Mouse (Mus musculus) forebrain, embryonic 16.5 days (tissue): Measurements from ENCODE around the gene Zfp1. TPM values are rescaled to one million over a fixed set of nuclear protein-coding genes. Genes with fewer than 3 reads are reported as not detected.
"Not testable (repeated sequence)": the region's sequence is repeated elsewhere in the genome, so short reads cannot be mapped to it uniquely, and the experiment has no call there.

Experiments used
- ATAC-seq: fragments of 200-750 bp; cut with Nextera tagmentation; 2 replicates; pipeline ENCODE4 v1.8.0; 2017; ENCODE audit warnings: mild to moderate bottlenecking, moderate library complexity
- H3K27ac ChIP-seq: fragments of 300-500 bp; sonication (generic); 2 replicates; pipeline ENCODE4 v1.5.1; 2014; ENCODE audit warnings: low read length, control low read depth
- H3K27me3 ChIP-seq: fragments of 300-500 bp; sonication (generic); replicated peaks from 2 replicates; pipeline ENCODE4 v1.6.1; 2014; ENCODE audit warnings: low read length; ENCODE audit not compliant: control insufficient read depth, insufficient read depth
- H3K36me3 ChIP-seq: fragments of 300-500 bp; sonication (generic); 2 replicates; pipeline ENCODE4 v1.6.1; 2014; ENCODE audit not compliant: control insufficient read depth, insufficient read depth
- H3K4me1 ChIP-seq: fragments of 300-500 bp; sonication (generic); replicated peaks from 2 replicates; pipeline ENCODE4 v1.6.1; 2014; ENCODE audit warnings: low read length; ENCODE audit not compliant: control insufficient read depth, insufficient read depth
- H3K4me2 ChIP-seq: fragments of 300-500 bp; sonication (generic); 2 replicates; pipeline ENCODE4 v1.6.1; 2014; ENCODE audit warnings: mild to moderate bottlenecking, low read length, control low read depth
- H3K4me3 ChIP-seq: fragments of 300-500 bp; sonication (generic); replicated peaks from 2 replicates; pipeline ENCODE4 v1.5.1; 2014; ENCODE audit warnings: mild to moderate bottlenecking, low read length, control low read depth
- H3K9ac ChIP-seq: fragments of 300-500 bp; sonication (generic); replicated peaks from 2 replicates; pipeline ENCODE4 v1.6.1; 2014; ENCODE audit warnings: low read depth, low read length, control low read depth
- H3K9me3 ChIP-seq: fragments of 300-500 bp; sonication (generic); 2 replicates; pipeline ENCODE4 v1.6.1; 2016; ENCODE audit warnings: low read length; ENCODE audit not compliant: control insufficient read depth
- WGBS: fragments of 180-500 bp; shearing (Covaris S2); extraction: QIAGEN DNeasy Blood & Tissue Kit; methylation state at CpG from one replicate; pipeline ENCODE4 v1.1.7; 2014; 5-methylcytosine and 5-hydroxymethylcytosine counted together
- polyA plus RNA-seq: library from polyadenylated mRNA; unstranded; fragments of >200 nt; fragmentation: Nextera tagmentation; extraction: Ambion mirVana; gene quantifications from 2 replicates; pipeline ENCODE4 v1.2.1, GENCODE M21; 2015

Zfp1 gene
- polyA plus RNA-seq, 1 experiment from 2014 or later: 32.5 TPM

DNA sequence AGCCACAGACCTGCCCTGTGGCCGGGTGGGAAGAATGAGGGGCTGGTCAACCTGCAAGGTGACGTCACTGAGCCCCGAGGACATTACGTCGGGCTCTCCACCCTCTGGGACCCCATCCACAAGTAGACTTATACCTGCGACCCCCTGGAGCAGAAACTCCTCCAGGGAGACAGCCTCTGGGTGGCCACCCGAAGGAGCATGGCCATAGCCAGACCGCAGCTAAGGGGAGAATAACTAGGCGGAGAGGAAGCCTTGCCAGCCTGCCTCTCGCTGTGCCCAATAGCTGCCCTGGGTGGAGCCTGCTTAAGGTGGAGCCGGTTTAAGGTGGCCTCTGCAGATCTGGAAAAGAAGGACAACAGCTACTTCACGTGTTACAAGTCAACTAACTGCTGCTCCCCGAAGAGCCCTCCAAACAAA is 13.1 kb upstream of the Zfp1 start, which contains the start of gene Ldhd:
Ldhd (minus strand) TSS at position 270 of the 417 bp plus-strand sequence.
- WGBS: 24% methylated on average over 13 of the region's 13 CpGs
- Histone ChIP-seq H3K4me2 (peak within 1 kb of the TSS; percentile 42), H3K4me3 (peak within 1 kb of the TSS; percentile 28), H3K9ac (peak within 1 kb of the TSS; percentile 18; the same call in 1 of the 2 replicates), H3K9me3 (no peaks in the 10 kb centered on the region), H3K27ac (no peak within 1 kb of the TSS), H3K36me3 (no peaks in the 10 kb centered on the region), H3K27me3 (no peaks in the 10 kb centered on the region), H3K4me1 (peaks cover 4% of the 10 kb centered on the region)
- ATAC-seq: no peak

DNA sequence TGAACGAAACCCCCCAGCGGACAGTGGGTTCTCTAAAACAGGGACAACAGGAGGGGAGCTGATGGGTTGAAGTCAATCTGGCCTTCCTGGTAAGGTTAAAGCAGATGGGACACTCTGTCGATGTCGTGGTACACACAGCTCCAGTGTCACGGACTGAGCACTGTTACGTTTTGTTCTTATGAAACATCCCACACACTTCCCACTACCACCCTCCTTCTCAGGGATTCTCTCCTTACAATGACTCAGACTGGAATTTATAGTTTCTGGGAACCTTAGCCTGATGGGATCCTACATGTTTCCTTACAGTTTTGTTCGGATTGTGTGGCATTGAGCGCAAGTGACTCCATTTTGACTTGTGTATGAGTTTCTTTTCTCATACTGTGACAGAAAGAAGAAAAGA is 11.6 kb upstream of the Zfp1 start:
- H3K9ac ChIP-seq: no peak overlapping the region
- no peak for ATAC-seq
- 91% methylated on average over 8 of the region's 8 CpGs for WGBS
- no peak overlapping the region for H3K27ac ChIP-seq
- H3K36me3 ChIP-seq: no peaks in the 10 kb centered on the region
- no peaks in the 10 kb centered on the region for H3K9me3 ChIP-seq
- H3K4me2 ChIP-seq: no peak overlapping the region
- H3K4me3 ChIP-seq: no peak overlapping the region
- H3K4me1 ChIP-seq: peaks cover 4% of the 10 kb centered on the region
- no peaks in the 10 kb centered on the region for H3K27me3 ChIP-seq

DNA sequence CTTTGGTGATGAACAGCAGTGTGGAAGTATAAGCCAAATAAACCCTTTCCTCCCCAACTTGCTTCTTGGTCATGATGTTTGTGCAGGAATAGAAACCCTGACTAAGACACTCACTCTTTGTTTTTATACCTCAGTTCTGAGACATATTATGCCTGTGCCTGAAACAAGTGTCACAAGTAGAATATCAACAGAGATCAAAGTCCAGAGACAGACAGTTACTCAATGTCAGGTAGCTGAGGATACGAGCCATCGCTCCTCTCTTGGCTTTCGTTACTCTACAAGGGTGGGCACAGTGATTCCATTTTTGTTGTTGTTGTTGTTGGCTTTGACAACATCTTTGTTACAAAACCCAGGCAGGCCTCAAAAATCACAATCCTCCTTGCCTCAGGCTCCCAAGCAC is 10.2 kb upstream of the Zfp1 start:
- no peaks in the 10 kb centered on the region for H3K9me3 ChIP-seq

DNA sequence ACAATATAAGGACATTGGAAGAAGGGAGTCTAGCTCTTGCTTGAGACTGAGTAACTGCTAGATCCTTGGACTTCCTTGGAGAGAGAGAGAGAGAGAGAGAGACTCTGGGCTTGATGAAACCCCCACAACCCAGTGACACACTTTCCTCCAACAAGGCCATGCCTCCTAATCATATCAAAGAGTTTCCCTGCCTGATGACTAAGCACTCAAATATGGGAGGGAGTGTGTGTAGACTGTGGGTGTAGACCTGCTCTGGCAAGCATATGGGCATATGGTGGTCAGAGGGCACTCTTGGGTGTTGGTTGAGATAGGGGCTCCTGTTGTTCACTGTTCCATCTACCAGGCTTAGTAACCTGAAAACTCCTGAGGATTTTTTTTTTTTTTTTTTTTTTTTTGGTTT is 5.1 kb upstream of the Zfp1 start:
- Histone ChIP-seq H3K36me3 (no peaks in the 10 kb centered on the region), H3K4me2 (no peak overlapping the region), H3K27ac (no peak overlapping the region), H3K27me3 (no peaks in the 10 kb centered on the region), H3K9ac (no peak overlapping the region), H3K4me1 (peaks cover 4% of the 10 kb centered on the region), H3K4me3 (no peak overlapping the region), H3K9me3 (no peaks in the 10 kb centered on the region)
- no peak for ATAC-seq

More for the DNA sequence above, 10.2 kb upstream of the Zfp1 start:
- Histone ChIP-seq H3K4me1 (peaks cover 4% of the 10 kb centered on the region), H3K27me3 (no peaks in the 10 kb centered on the region), H3K27ac (no peak overlapping the region), H3K4me2 (no peak overlapping the region), H3K9ac (no peak overlapping the region), H3K36me3 (no peaks in the 10 kb centered on the region), H3K4me3 (no peak overlapping the region)
- WGBS: 97% methylated on average over 3 of the region's 3 CpGs
- ATAC-seq: no peak

DNA sequence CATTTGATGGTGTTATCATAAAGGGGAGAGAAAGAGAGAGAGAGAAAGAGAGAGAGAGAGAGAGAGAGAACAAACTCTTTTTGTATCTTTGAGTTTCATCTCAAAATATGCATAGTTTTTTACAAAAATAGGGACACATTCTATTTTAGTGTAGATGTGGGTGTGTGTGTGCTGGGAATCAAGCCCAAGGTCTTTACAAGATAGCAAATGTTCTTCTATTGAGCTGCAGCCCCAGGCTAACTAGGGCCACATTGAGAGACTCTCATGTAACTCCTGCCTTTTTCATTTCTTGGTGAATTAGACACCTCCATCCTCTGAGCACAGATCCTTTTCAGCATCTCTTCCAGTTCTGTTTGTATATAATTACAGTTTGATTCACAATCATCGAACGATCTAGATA is 2.1 kb upstream of the Zfp1 start:
- Histone ChIP-seq H3K4me2 (no peak overlapping the region), H3K4me3 (no peak overlapping the region), H3K27me3 (no peaks in the 10 kb centered on the region), H3K9ac (no peak overlapping the region), H3K9me3 (no peaks in the 10 kb centered on the region), H3K4me1 (peaks cover 9% of the 10 kb centered on the region), H3K36me3 (no peaks in the 10 kb centered on the region), H3K27ac (no peak overlapping the region)
- no peak for ATAC-seq
- WGBS: 96% methylated on average over 2 of the region's 2 CpGs

DNA sequence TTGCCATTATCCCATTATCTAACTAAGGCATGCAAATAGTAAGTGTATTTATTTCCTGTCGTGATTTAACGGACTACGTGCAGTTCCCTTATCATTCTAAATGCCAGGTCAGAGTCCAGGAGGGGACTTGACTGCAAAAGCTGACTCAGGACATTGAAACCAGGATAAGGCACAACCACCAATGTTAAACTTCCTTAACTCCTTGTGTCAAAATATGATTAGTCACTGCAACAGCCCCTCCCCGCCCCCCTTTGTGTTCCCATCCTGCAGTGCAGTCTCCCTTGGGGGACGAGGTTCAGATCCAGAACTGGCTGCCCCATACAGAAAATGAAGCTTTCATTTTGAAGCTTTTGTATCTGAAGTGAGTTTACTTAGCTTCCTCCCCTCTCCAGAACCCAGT is 705 bp upstream of the Zfp1 start:
- H3K4me1 ChIP-seq: peaks cover 9% of the 10 kb centered on the region
- H3K4me3 ChIP-seq: peak overlapping the region; percentile 60; the same call in 1 of the 2 replicates
- H3K27me3 ChIP-seq: no peaks in the 10 kb centered on the region
- H3K36me3 ChIP-seq: no peaks in the 10 kb centered on the region
- H3K4me2 ChIP-seq: peak overlapping the region; percentile 62
- peak overlapping the region; percentile 69; the same call in 1 of the 2 replicates for H3K9ac ChIP-seq
- WGBS: 65% methylated on average over 5 of the region's 5 CpGs
- no peaks in the 10 kb centered on the region for H3K9me3 ChIP-seq
- no peak overlapping the region for H3K27ac ChIP-seq
- ATAC-seq: no peak

DNA sequence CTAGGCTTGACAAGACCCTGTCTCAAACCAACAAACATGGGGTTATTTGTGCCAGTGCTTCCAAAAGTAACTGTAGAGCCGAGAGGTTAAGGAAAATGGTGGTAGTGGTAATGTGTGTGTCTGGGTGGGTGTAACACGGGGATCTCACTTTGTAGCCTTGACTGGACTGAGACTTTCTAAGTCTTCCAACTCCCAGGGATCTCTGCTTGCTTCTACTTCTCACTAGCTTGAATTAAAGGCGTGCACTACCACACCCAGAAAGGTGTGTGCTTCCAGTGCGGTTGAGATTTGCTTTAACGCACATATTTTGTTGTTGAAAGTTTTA is 300 bp upstream of the Zfp1 start:
- no peaks in the 10 kb centered on the region for H3K36me3 ChIP-seq
- ATAC-seq: peak; percentile 24
- 12% methylated on average over 5 of the region's 5 CpGs for WGBS
- H3K9ac ChIP-seq: peak overlapping the region; percentile 69
- 0 out of 2 replicates have a peak overlapping the region, but pooled peaks have one; percentile 13 for H3K27ac ChIP-seq
- H3K9me3 ChIP-seq: no peaks in the 10 kb centered on the region
- H3K4me1 ChIP-seq: peaks cover 9% of the 10 kb centered on the region
- H3K4me3 ChIP-seq: peak overlapping the region; percentile 60
- H3K4me2 ChIP-seq: peak overlapping the region; percentile 62
- H3K27me3 ChIP-seq: no peaks in the 10 kb centered on the region

DNA sequence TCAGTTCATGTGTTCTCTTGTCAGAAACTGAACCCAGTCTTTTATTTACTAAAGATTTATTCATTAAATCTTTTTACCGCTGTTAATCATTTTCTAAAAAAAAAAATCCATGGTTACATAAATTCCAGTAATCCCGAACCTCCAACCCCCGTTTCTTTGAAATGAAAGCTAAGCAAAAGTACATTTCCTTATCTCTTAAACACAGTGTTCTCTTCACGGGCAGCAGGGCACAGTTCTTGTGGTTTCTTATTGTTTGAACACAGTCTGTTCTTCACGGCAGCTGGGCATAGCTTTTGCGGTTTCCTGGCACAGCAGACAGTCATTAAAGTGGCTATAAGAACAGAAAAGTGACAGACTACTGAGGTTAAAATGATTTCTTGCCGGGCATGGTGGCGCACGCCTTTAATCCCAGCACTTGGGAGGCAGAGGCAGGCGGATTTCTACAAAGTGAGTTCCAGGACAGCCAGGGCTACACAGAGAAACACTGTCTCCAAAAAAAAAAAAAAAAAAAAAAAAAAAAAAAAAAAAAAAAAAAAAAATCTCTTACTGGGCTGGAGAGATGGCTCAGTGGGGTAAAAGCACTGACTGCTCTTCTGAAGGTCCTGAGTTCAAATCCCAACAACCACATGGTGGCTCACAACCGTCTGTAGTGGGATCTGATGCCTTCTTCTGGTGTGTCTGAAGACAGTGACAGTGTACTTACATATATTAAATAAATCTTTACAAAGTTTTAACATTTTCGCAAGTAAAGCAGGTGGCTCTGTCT is 1.3 kb downstream of the Zfp1 start:
- Histone ChIP-seq H3K4me3 (peak overlapping the region; percentile 60), H3K4me2 (peak overlapping the region; percentile 62), H3K9ac (peak overlapping the region; percentile 69), H3K27ac (peak overlapping the region; percentile 90)
- WGBS: 53% methylated on average over 12 of the region's 12 CpGs
- not testable (repeated sequence) for H3K4me1 ChIP-seq, ATAC-seq, H3K36me3 ChIP-seq, H3K27me3 ChIP-seq, H3K9me3 ChIP-seq

DNA sequence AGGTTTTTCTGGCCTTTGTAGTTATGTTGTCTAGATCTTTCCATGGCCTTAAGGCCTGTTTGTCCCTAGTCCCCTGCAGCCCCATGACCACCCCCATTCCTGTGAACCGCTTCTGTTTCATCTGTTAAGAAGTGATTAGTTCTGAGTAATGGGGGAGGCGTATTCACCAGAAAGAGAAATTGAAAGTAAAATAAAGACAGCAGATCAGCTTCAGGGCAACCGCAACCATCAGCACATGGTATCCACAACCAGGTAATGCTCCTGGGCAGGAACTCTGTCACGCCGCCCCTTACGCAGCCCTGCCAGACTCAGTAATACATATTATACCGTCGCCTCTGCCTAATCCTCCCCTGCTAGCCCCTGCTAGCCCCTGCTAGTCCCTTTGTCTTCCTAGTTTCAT is 2.5 kb downstream of the Zfp1 start:
- ATAC-seq: no peak
- no peak overlapping the region for H3K9ac ChIP-seq
- 98% methylated on average over 8 of the region's 8 CpGs for WGBS
- H3K4me1 ChIP-seq: peaks cover 9% of the 10 kb centered on the region
- no peaks in the 10 kb centered on the region for H3K27me3 ChIP-seq
- H3K9me3 ChIP-seq: no peaks in the 10 kb centered on the region
- no peak overlapping the region for H3K4me2 ChIP-seq
- no peak overlapping the region for H3K27ac ChIP-seq
- no peak overlapping the region for H3K4me3 ChIP-seq
- H3K36me3 ChIP-seq: no peaks in the 10 kb centered on the region
